Mouse (Mus musculus) small intestine, adult 2 months (tissue): ENCODE results near the gene Clca3b.
"Not testable (repeated sequence)": the region's sequence is repeated elsewhere in the genome, so short reads cannot be mapped to it uniquely, and the experiment has no call there.

Experiments used
- CTCF ChIP-seq: fragments of 200-500 bp; IDR thresholded peaks from 2 replicates; pipeline ENCODE4 v1.5.1; 2012; ENCODE audit warnings: low read depth, mild to moderate bottlenecking, control low read depth, inconsistent platforms, low read length, moderate library complexity, mixed read lengths; ENCODE audit not compliant: insufficient replicate concordance, insufficient read length; ENCODE audit errors: extremely low read depth
- POLR2A ChIP-seq: fragments of 200-500 bp; IDR thresholded peaks from 2 replicates; pipeline ENCODE4 v1.6.1; 2012; ENCODE audit warnings: low read depth, mild to moderate bottlenecking, control low read depth, inconsistent platforms, low read length, moderate library complexity

DNA sequence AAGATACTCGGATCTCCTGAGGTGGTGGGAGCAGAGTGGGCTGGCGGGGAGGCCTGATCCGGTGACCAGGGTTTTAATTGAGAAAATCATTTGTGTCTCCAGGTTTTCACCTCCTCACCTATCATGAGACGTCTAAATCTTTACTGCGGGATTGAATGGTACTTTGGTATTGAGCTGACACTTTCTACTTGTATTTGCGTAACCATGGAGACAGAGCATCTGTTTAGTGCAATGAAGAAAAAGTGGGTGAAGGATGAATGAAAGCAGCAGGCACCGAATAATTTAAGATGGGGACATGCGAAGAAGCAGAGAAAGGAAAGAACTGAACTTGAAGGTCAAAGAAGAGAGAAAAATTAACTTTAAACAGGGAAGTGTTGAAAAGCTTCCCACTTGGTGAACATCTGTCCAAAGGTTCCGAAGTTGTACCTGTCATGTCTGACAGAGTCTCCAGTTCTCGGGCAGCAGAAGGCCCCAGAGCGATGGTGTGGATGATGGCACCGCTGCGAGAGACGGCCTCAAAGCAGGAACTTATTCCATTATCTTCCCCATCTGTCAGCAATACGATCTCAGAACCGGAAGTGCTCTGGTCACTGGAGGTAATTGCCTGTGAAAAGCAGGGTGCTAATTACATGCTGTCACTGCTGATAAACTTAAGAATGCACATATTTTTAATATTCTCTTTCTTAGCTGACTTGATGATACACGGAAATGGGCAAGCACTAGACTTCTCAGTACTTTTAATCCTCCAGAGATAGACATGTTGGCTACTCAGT, 40.8 kb downstream of the Clca3b start:
- TF ChIP-seq POLR2A, CTCF: not testable (repeated sequence)
